Mouse (Mus musculus) fibroblast of lung, adult 2 months (primary cell): Measurements from ENCODE around the gene Sptb.

Experiments used
- DNase-seq: peaks from one replicate; pipeline ENCODE4 v3.0.0-alpha.2; 2011; ENCODE audit warnings: low read depth

The Sptb gene

GRCm38 (mm10) chr12:76604546-76604945, 105.8 kb downstream of the Sptb start:
- DNase-seq = no peak

DNA sequence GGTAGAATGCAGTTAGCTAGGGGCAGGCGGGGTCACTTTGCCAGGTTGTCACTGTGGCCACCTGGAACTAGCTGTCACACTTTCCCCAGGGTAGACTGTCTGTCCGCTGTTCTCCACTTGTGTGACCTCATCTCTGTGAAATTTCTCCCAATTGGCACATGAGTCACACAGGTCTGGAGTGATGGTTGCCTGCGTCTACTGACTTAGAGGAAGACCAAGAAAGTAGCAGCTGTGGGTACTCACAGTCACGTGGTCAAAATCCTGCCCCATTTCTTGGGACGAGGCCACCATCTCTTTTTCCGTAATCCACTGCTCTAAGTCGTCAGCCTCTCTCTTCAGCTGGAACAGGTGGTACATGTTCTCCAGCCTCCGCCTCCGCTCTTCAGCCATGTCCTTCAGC, 106.6 kb downstream of the Sptb start:
- no peak for DNase-seq

- no peak for DNase-seq
These were observed 112.0 kb downstream of the Sptb start for GRCm38 (mm10) chr12:76598196-76598928.

- DNase-seq = no peak
These were observed 112.7 kb downstream of the Sptb start for GRCm38 (mm10) chr12:76597577-76598100.

GRCm38 (mm10) chr12:76596292-76597023, 113.9 kb downstream of the Sptb start:
- DNase-seq = no peak

DNA sequence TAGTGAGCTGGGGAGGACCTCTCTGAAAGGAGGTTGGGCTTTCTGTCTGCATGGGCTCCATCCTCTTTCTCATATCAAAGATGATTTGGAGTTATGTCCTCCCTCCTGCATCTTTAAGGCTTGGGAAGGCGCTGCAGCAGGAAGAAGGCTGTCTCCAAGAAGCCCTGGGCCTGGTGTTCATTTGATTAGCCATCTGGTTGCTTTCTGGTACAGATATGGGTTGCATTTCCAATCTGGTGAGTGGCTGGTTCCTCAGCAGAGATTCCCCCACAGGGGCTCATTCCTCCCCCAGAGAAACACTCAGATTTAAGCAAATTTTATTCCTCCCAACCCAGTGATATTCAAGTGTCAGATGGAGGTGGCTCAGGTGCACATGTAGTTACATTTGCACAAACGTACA, 114.5 kb downstream of the Sptb start:
- DNase-seq = no peak

GRCm38 (mm10) chr12:76594556-76594955, 115.8 kb downstream of the Sptb start:
- DNase-seq = no peak

DNA sequence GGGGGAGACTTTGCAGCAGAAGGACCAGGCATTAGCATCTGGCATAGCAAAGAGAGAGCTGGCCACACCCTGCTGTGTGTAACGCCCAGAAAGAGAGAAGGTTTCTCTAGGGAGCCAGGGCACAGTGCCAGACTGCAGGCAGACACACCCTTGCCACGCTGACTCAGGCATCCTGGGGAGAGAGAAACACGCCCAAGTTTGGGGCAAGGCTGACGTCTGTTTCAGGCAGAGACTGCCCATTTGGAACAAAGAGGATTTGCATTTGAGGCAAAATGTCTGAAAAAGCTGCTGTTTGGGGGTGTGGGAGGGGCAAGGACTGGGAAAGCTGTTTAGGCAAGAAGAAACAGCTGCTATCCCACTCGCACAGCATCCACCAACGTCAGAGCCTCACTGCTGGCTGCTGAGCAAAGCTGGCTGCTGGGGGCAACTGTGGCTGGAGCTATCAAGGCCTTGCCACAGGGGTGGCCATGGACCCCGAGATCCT, 116.5 kb downstream of the Sptb start:
- DNase-seq = peak; percentile 94

- DNase-seq = no peak
These were observed 117.1 kb downstream of the Sptb start for GRCm38 (mm10) chr12:76593254-76593653.

GRCm38 (mm10) chr12:76592213-76592612, 118.1 kb downstream of the Sptb start:
- no peak for DNase-seq

GRCm38 (mm10) chr12:76591037-76591436, 119.3 kb downstream of the Sptb start:
- DNase-seq = no peak

- peak; percentile 59 for DNase-seq
These were observed 120.8 kb downstream of the Sptb start for GRCm38 (mm10) chr12:76589531-76589930.

DNA sequence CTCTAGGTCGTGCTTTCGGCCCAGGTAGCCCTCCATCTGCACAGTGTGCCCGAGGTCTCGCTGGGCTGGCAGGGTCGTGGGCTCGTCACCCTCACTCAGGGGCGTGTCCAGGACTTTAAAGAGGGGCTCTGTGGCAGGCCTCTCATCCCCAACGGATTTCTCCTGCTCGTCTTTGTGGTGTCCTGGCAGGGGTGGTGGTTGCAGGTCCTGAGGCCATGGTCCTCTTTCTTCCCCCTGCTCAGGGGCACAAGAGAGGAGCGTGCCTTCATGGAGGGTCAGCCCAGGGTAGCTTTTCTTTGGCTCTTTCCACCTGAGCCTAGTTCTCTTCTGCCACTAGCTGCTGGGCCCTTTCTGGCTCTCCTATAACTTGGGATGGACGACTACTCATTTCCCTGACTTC, 123.0 kb downstream of the Sptb start:
- DNase-seq = no peak

DNA sequence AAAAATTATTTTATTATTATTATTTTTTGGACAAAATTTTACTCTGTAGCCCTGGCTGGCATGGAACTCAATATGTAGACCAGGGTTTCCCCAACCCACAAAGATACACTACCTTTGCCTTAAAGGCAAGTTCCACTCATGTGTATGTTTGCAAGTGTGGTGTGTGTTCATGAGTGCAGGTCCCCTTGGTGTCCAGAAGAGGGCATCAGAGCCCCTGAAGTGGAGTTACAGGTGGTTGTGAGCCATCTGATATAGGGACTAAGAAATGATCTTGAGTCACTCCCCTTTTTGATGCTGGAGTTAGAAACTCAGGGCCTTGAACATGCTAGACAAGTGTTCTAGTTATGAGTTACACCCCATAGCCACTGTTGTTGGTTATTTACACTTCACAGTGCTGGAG, 125.3 kb downstream of the Sptb start:
- no peak for DNase-seq

DNA sequence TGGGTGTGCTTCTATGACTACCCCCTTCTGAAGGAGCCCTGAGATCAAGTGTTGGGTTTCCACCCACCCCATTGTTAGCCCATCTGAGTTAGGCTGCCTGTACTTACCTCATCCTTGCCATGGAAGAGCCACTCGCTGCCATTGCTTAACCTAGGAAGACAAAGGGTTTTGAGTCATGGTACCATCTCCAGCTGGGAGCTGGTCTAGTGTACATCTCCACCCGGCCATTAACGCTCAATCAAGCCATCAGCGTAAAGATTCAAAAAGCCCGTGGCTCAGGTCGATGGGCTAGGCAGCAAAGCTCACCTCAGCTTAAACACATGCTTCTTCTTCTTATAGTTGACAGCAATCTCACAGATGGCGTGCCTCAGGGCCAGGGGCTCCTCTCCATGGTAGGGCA, 126.9 kb downstream of the Sptb start:
- DNase-seq = no peak

DNA sequence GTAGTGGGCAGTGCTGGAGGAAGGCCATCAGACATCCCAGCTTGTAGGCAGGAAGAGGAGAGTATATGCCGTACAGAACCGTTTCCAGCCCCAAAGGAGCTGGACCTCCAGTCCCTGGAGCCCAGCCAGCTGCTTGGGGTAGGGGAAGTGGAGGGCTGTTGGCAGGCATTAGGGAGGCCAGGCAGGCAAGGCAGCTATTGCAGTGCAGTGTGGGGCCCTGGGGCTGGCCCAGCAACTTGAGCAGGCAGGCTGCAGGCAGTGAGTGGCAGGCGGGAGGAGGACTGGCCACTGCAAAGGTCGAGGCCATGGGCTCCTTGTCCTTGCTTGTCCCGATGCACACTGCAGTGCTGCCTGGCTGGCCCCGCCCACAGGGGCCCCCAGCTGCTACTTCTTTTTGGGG, 127.5 kb downstream of the Sptb start:
- no peak for DNase-seq

DNA sequence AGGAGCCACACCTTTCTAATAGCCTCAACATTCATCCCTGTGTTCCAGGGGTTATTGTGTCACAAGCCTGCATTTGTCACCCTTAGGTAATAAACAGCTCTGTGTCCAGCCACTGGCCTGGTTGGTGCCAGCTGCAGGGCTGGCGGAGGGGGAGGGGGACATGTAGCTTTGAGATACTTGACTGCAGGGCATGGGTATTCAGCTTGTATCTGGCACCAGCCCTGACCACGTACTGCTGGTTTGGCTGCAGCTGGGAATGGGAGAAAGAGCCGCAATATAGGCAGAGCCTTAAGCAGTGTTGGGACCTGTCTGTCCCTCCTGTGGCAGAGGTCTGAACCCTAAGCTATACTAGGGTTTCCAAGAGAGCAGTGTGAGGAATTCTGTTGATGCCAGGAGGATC, 128.2 kb downstream of the Sptb start:
- no peak for DNase-seq

DNA sequence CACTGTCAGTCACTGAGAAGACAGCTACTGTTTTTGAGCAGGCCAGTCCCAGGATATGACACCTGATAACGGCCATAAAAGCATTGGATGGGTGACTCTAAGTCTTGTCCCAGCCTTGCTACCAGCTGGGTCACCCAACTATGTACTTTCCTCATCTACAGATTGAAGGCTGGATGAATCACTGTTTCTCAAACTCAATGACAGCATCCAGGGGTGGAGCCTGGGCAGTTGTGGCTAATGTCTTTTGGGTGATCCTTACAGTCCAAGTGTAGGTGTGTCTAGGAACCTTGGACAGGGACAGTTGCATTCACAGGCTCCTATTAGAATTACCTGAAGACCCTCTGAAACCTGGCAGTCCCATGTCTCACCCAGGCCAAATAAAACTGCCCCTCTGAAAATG, 130.5 kb downstream of the Sptb start:
- DNase-seq = no peak

GRCm38 (mm10) chr12:76578465-76578864, 131.9 kb downstream of the Sptb start:
- no peak for DNase-seq

DNA sequence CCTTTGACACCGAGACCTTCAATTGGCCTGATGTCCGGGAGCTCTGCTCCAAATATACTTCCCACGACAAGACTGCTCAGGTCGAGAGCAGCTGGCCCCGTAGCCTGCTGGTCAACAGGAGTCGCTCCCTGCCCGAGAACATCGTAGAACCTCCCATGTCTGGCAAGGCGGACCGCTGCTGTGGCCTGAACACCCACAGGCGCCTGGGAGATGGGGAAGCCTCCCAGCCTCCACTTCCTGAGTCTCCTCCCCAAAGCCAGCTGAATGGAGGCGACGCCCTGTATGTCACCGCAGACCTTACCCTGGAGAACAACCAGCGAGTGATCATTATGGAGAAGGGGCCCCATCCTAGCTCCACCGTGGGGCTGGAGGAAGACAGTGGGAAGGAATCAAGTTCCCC, 132.5 kb downstream of the Sptb start:
- DNase-seq = no peak

- no peak for DNase-seq
These were observed 133.5 kb downstream of the Sptb start for GRCm38 (mm10) chr12:76576806-76577205.

DNA sequence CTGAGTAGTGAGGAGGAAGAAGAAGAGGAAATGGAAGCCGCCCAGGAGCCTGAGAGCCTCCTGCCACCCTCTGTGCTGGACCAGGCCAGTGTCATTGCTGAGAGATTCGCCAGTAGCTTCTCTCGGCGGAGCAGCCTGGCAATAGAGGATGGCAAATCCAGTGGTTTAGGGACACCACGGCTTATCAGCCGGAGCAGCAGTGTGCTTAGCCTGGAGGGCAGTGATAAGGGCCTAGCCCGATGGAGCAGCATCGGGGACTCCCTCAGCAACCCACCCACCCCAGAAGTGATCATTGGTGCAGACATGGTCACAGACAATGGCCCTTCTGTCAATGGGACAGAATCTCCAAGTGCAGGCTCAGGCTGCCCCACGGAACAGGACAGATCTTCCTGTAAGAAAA, 134.3 kb downstream of the Sptb start:
- no peak for DNase-seq

DNA sequence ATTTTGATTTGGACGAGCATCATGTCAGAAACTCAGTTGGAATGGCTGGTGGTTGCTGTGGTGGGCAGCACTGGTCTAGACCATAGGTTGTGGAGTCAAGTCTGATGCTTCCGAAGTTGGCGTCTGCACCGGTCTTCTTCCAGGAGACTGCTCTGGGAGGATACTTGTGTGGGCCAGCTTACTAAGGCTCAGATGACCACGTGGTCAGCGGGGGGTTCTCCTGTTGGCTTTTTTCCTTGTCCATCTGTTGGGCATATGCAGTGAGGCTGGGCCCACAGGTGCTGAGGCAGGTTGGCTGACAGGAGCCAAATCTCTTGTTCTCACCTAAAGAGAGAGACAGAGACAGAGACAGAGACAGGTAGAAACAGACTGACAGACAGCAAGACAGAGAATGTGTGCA, 135.5 kb downstream of the Sptb start:
- DNase-seq = no peak
